Mouse (Mus musculus): ENCODE data around the gene Triap1. TPM values are rescaled to one million over a fixed set of nuclear protein-coding genes. Genes with fewer than 3 reads are reported as not detected.
"Not testable (repeated sequence)": the region's sequence is repeated elsewhere in the genome, so short reads cannot be mapped to it uniquely, and the experiment has no call there.

Gene Triap1
- polyA plus RNA-seq, 1 experiment from 2014 or later, result 66.0 TPM

DNA sequence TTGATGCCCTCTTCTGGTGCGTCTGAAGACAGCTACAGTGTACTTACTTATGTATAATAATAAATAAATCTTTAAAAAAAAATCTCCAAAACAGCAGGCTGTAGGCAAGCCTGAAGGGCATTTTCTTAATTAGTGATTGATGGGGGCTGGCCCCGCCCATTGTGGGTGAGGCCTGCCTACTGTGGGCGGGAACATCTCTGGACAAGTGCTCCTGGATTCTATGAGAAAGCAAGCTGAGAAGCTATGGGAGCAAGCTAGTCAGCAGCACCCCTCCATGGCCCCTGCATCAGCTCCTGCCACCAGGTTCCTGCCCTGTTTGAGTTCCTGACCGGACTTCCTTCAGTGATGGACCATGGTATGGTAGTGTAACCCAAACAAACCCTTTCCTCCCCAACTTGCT is 23.8 kb downstream of the Triap1 start:
- Histone ChIP-seq H3K27me3 (no peaks in the 10 kb centered on the region), H3K36me3 (no peaks in the 10 kb centered on the region), H3K4me3 (no peak overlapping the region), H3K4me2 (no peak overlapping the region), H3K4me1 (no peaks in the 10 kb centered on the region), H3K9me3 (no peaks in the 10 kb centered on the region), H3K9ac (no peak overlapping the region), H3K27ac (no peak overlapping the region)
- 77% methylated on average over 4 of the region's 4 CpGs for WGBS
- no peak for ATAC-seq (ENCODE audit: borderline replicate concordance, extremely low read depth, low FRiP score, low TSS enrichment)

DNA sequence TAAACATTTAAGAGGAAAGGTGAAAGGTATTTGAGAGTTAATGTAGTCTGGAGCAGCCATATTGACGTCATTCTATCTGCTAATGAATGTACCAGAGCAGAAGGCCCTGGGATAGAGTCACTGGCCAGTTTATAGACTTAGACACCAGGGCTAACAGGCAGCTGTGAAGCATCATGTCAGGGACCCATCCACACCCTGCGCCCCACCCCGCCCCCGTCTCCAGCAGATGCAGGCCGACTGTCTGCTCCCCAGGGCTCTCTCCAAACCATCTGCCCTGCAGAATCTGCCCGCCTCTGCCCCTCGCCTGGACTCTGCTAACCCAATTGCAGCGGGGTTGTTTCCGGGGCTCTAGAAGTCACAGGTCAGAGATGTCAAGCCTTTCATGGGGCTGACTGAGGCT is 30.7 kb downstream of the Triap1 start:
- Histone ChIP-seq H3K9me3 (no peaks in the 10 kb centered on the region), H3K9ac (no peak overlapping the region), H3K27me3 (peaks cover 14% of the 10 kb centered on the region; the same call in 1 of the 2 replicates), H3K36me3 (no peaks in the 10 kb centered on the region), H3K4me1 (peaks cover 2% of the 10 kb centered on the region; the same call in 1 of the 2 replicates), H3K4me3 (no peak overlapping the region), H3K4me2 (no peak overlapping the region), H3K27ac (no peak overlapping the region)
- WGBS, result 36% methylated on average over 9 of the region's 9 CpGs
- ATAC-seq (ENCODE audit: borderline replicate concordance, extremely low read depth, low FRiP score, low TSS enrichment), result no peak

DNA sequence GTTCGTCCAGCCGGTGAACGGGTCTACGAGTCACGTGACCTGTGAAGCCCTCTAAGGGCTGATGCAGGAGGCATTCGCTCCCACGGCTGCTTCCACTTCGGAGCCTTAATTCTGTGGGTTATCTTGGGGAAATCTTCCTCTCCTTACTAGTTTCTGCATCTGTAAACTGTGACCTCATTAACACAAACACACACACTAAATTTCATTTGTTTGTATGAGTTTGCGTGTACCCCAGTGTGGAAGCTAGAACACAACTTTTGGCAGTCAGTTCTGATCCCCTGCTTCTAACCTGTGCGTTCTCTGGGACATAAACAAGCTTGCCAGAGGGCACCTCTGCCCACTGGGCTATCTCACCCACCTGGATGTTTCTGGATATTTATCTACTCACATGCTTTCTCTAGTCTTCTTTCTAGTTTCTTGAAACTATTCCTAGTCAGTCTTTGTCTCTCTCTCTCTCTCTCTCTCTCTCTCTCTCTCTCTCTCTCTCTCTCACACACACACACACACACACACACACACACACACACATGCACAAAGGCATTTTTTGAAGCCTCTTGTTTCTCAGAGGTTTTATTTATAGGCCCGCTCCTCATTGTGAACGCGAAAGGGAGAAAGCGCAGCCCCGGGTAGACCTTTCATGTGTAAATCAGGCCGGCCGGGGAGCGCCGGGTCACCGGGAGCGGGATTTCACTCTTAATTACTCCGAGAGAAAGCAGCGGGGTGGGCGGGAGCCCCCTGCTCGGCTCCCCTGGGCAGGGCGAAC is 32.6 kb downstream of the Triap1 start:
- peaks cover 14% of the 10 kb centered on the region; the same call in 1 of the 2 replicates for H3K27me3 ChIP-seq
- H3K4me3 ChIP-seq, result peak overlapping the region; percentile 25
- H3K4me1 ChIP-seq, result peaks cover 2% of the 10 kb centered on the region; the same call in 1 of the 2 replicates
- no peak overlapping the region for H3K27ac ChIP-seq
- H3K9ac ChIP-seq, result no peak overlapping the region
- no peak for ATAC-seq (ENCODE audit: borderline replicate concordance, extremely low read depth, low FRiP score, low TSS enrichment)
- H3K9me3 ChIP-seq, result no peaks in the 10 kb centered on the region
- H3K4me2 ChIP-seq, result peak overlapping the region; percentile 52
- WGBS, result 28% methylated on average over 26 of the region's 26 CpGs
- no peaks in the 10 kb centered on the region for H3K36me3 ChIP-seq

DNA sequence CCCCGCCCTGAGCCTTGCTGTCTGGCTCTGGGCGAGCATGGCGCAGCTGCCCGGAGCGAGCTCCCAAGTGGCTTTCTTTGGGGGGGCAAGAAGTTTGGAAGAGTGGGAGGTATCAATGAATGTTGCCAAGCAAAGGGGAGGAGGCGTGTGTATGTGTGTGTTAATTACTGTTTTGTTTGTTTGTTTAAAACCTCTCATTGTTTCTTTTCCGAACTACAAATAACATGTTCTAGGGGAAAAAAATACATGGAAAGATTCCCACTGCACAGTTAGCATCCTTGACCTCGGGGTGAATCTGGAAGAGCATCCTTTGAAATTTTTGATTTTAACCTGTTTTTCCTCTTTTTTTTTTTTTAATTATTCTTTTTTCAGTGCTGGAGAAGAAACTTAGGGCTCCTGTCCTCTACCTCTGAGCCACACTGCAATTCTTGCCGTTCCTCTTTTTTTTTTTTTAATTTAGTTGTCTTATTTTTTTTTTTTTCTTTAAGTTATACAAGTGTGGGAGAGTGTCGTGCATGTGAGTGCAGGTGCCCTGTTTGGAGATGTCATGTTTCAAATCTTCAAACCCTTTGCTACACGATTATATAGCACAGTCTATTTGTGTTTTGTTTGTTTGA is 33.3 kb downstream of the Triap1 start:
- H3K4me2 ChIP-seq, result peak overlapping the region; percentile 52
- no peaks in the 10 kb centered on the region for H3K36me3 ChIP-seq
- peaks cover 14% of the 10 kb centered on the region; the same call in 1 of the 2 replicates for H3K27me3 ChIP-seq
- peak overlapping the region; percentile 25 for H3K4me3 ChIP-seq
- H3K9me3 ChIP-seq, result no peaks in the 10 kb centered on the region
- no peak overlapping the region for H3K27ac ChIP-seq
- no peak for ATAC-seq (ENCODE audit: borderline replicate concordance, extremely low read depth, low FRiP score, low TSS enrichment)
- H3K4me1 ChIP-seq, result peaks cover 2% of the 10 kb centered on the region; the same call in 1 of the 2 replicates
- 20% methylated on average over 11 of the region's 11 CpGs for WGBS
- H3K9ac ChIP-seq, result no peak overlapping the region

DNA sequence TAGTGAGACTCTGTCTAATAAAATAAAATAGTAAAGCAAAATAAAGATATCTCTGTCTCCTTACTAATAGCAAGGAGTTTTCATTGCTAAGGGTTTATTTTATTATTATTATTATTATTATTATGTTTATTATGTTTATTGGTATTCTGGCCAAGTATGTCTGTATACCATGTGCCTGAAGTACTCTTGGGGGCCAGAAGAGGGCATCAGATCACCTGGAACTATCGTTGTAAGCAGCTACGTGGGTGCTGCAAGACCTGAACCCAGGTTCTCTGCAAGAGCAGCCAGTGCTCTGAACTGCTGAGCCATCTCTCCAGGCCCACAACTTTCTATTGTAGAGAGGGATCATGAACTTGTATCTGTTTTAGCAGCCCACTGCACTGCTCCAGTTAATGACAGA is 34.4 kb downstream of the Triap1 start:
- no peak overlapping the region for H3K9ac ChIP-seq
- H3K4me3 ChIP-seq, result no peak overlapping the region
- peaks cover 2% of the 10 kb centered on the region; the same call in 1 of the 2 replicates for H3K4me1 ChIP-seq
- no peaks in the 10 kb centered on the region for H3K9me3 ChIP-seq
- H3K36me3 ChIP-seq, result no peaks in the 10 kb centered on the region
- H3K27me3 ChIP-seq, result peaks cover 14% of the 10 kb centered on the region; the same call in 1 of the 2 replicates
- no peak overlapping the region for H3K4me2 ChIP-seq
- no peak overlapping the region for H3K27ac ChIP-seq
- 80% methylated on average over 2 of the region's 2 CpGs for WGBS
- ATAC-seq (ENCODE audit: borderline replicate concordance, extremely low read depth, low FRiP score, low TSS enrichment), result no peak

DNA sequence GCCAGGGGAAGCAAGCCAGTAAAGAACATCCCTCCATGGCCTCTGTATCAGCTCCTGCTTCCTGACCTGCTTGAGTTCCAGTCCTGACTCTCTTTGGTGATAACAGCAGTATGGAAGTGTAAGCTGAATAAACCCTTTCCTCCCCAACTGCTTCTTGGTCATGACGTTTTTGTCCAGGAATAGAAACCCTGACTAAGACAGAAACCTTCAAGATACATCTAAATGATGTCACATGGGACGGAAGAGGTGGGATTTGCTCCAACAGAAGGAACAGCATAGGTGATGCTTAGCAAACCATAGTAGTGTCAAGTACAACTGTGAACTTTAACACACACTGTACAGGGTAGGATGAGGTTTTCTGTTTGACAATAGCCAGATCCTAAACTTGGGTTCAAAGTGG is 37.9 kb downstream of the Triap1 start:
- not testable (repeated sequence) for H3K9ac ChIP-seq; H3K27ac ChIP-seq; H3K27me3 ChIP-seq; H3K4me1 ChIP-seq; H3K9me3 ChIP-seq; H3K36me3 ChIP-seq; H3K4me2 ChIP-seq; H3K4me3 ChIP-seq; ATAC-seq (ENCODE audit: borderline replicate concordance, extremely low read depth, low FRiP score, low TSS enrichment)
- 62% methylated on average over 2 of the region's 2 CpGs for WGBS

DNA sequence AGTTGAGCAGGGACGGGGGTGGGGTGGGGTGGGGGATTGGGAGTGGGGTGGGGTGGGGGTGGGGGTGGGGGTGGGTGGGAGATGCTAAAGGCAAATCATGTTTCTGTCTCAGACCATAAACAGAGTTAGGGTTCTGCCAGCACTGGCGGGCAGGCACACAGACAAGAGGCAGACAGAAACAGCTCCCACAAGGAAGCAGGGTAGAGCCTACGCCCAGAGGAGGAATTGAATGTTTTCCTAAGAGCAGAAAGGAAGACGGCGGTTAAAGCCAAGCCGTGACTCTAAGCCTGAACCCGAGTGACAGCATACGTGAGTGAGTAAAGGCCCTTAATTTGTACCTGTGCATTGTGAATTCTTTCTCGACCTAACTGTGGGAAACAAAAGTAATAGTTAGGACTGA is 50.9 kb downstream of the Triap1 start:
- Histone ChIP-seq H3K4me2 (no peak overlapping the region), H3K9me3 (no peaks in the 10 kb centered on the region), H3K9ac (no peak overlapping the region), H3K4me1 (no peaks in the 10 kb centered on the region), H3K4me3 (no peak overlapping the region), H3K27me3 (peaks cover 22% of the 10 kb centered on the region), H3K27ac (no peak overlapping the region), H3K36me3 (no peaks in the 10 kb centered on the region)
- 36% methylated on average over 9 of the region's 9 CpGs for WGBS
- no peak for ATAC-seq (ENCODE audit: borderline replicate concordance, extremely low read depth, low FRiP score, low TSS enrichment)

DNA sequence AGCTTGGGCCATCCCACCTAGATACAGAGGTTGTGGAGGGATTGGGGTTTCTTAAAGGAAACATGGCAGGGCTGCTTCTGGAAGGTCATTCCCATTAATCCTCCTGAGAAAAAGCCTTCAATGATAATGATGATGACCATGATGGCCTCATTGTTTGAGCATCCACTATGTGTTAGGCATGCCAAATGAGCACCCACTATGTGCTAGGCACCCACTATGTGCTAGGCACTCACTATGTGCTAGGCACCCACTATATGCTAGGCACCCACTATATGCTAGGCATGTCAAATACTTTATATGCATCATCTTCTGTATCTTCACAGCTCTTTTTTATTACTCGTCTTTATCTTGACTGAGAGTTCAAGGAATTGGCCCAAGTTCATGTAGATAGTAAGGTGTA is 51.9 kb downstream of the Triap1 start:
- H3K9ac ChIP-seq, result no peak overlapping the region
- no peaks in the 10 kb centered on the region for H3K9me3 ChIP-seq
- H3K36me3 ChIP-seq, result no peaks in the 10 kb centered on the region
- H3K27me3 ChIP-seq, result peaks cover 28% of the 10 kb centered on the region
- WGBS, result 85% methylated on average over 1 of the region's 1 CpGs
- no peak overlapping the region for H3K4me3 ChIP-seq
- H3K27ac ChIP-seq, result no peak overlapping the region
- no peak overlapping the region for H3K4me2 ChIP-seq
- no peak for ATAC-seq (ENCODE audit: borderline replicate concordance, extremely low read depth, low FRiP score, low TSS enrichment)
- no peaks in the 10 kb centered on the region for H3K4me1 ChIP-seq

Other genes starting within 250 kb of the Triap1 start
- 26.9 and 32.3 TPM in 2 replicates for gene Gm10401, start 242.9 kb upstream of the Triap1 start, polyA plus RNA-seq (2015; fragmentation: Nextera tagmentation; extraction: Ambion mirVana)
- gene Acads, start 221.9 kb upstream of the Triap1 start, polyA plus RNA-seq (2015; fragmentation: Nextera tagmentation; extraction: Ambion mirVana), result 76.3 and 76.4 TPM in 2 replicates
- gene Unc119b, start 206.2 kb upstream of the Triap1 start, polyA plus RNA-seq (2015; fragmentation: Nextera tagmentation; extraction: Ambion mirVana), result 39.9 and 41.0 TPM in 2 replicates
- gene Mlec, start 183.0 kb upstream of the Triap1 start, polyA plus RNA-seq (2015; fragmentation: Nextera tagmentation; extraction: Ambion mirVana), result 75.4 and 77.0 TPM in 2 replicates
- gene Cabp1, start 146.8 kb upstream of the Triap1 start, polyA plus RNA-seq (2015; fragmentation: Nextera tagmentation; extraction: Ambion mirVana), result 1.4 and 2.1 TPM in 2 replicates
- gene Pop5, start 105.4 kb upstream of the Triap1 start, polyA plus RNA-seq (2015; fragmentation: Nextera tagmentation; extraction: Ambion mirVana), result 105 and 112 TPM in 2 replicates
- gene Rnf10, start 68.3 kb upstream of the Triap1 start, polyA plus RNA-seq (2015; fragmentation: Nextera tagmentation; extraction: Ambion mirVana), result 141 and 150 TPM in 2 replicates
- gene Coq5, start 61.6 kb upstream of the Triap1 start, polyA plus RNA-seq (2015; fragmentation: Nextera tagmentation; extraction: Ambion mirVana), result 37.6 and 40.4 TPM in 2 replicates
- 1,439 and 1,513 TPM in 2 replicates for gene Dynll1, start 40.2 kb upstream of the Triap1 start, polyA plus RNA-seq (2015; fragmentation: Nextera tagmentation; extraction: Ambion mirVana)
- 262 and 286 TPM in 2 replicates for gene Srsf9, start 14.0 kb upstream of the Triap1 start, polyA plus RNA-seq (2015; fragmentation: Nextera tagmentation; extraction: Ambion mirVana)
- gene Gatc, start within 50 bp of the Triap1 start, polyA plus RNA-seq (2015; fragmentation: Nextera tagmentation; extraction: Ambion mirVana), result 20.7 and 24.2 TPM in 2 replicates
- 891 and 915 TPM in 2 replicates for gene Cox6a1, start 7.8 kb downstream of the Triap1 start, polyA plus RNA-seq (2015; fragmentation: Nextera tagmentation; extraction: Ambion mirVana)
- 9.4 and 9.7 TPM in 2 replicates for gene Msi1, start 88.4 kb downstream of the Triap1 start, polyA plus RNA-seq (2015; fragmentation: Nextera tagmentation; extraction: Ambion mirVana)
- gene Pla2g1b, start 125.0 kb downstream of the Triap1 start, polyA plus RNA-seq (2015; fragmentation: Nextera tagmentation; extraction: Ambion mirVana), result 4.7 and 7.0 TPM in 2 replicates
- gene Sirt4, start 143.5 kb downstream of the Triap1 start, polyA plus RNA-seq (2015; fragmentation: Nextera tagmentation; extraction: Ambion mirVana), result 27.2 and 30.4 TPM in 2 replicates
- gene Pxn, start 165.5 kb downstream of the Triap1 start, polyA plus RNA-seq (2015; fragmentation: Nextera tagmentation; extraction: Ambion mirVana), result 57.1 and 58.6 TPM in 2 replicates
- 1,589 and 1,600 TPM in 2 replicates for gene Rplp0, start 218.2 kb downstream of the Triap1 start, polyA plus RNA-seq (2015; fragmentation: Nextera tagmentation; extraction: Ambion mirVana)
- 35.6 and 40.0 TPM in 2 replicates for gene Gcn1l1, start 224.0 kb downstream of the Triap1 start, polyA plus RNA-seq (2015; fragmentation: Nextera tagmentation; extraction: Ambion mirVana)